Mouse (Mus musculus) testis, postnatal 14 days (tissue): ENCODE results near the gene Rcl1.

Experiments used
- DNase-seq: peaks from one replicate; pipeline ENCODE4 v3.0.0; 2021; ENCODE audit warnings: low spot score

The Rcl1 gene

GRCm38 (mm10) chr19:29151443-29151842, 50.3 kb downstream of the Rcl1 start:
- DNase-seq = no peak

DNA sequence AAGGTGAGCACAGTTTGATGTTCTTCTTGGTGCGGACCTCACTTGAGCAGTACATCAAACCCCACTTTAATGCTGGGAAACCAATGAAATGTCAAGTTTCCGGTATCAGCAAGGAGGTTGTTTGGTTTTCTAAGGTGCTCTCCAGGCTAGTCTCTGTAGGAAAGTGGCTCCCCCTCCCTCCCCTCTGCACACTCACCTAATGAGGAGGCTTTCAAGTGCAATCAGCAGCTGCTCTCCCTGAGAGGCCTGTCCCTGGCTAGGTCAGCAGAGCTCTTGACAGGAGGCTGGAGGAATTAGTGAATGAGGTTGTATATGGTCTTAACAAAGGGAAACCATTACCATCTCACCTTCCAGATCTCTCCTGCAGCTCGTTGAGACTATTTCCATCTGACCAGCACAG, 54.4 kb downstream of the Rcl1 start:
- DNase-seq = no peak

GRCm38 (mm10) chr19:29156417-29156816, 55.2 kb downstream of the Rcl1 start:
- no peak for DNase-seq

- no peak for DNase-seq
Measured at GRCm38 (mm10) chr19:29157678-29158466, 56.7 kb downstream of the Rcl1 start.

DNA sequence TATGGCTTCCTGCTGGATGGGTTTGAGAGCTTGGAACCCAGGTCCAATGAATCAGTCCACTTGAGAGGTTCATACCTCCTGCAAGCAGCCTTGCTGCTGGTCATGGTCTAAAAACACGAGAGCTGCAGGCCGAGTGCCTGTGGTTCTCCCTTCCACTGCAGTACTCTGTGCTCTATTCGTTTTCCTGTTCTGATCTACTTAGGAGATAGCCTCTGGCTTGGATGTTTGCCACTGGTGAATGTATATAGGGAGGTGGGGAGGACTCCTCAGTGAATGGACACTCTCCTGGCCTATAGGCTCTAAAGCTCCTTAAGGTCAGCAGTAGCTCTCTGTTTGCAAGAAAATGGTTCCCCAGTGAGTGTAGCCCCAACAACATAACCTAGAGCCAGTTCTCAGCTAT, 57.3 kb downstream of the Rcl1 start:
- no peak for DNase-seq

DNA sequence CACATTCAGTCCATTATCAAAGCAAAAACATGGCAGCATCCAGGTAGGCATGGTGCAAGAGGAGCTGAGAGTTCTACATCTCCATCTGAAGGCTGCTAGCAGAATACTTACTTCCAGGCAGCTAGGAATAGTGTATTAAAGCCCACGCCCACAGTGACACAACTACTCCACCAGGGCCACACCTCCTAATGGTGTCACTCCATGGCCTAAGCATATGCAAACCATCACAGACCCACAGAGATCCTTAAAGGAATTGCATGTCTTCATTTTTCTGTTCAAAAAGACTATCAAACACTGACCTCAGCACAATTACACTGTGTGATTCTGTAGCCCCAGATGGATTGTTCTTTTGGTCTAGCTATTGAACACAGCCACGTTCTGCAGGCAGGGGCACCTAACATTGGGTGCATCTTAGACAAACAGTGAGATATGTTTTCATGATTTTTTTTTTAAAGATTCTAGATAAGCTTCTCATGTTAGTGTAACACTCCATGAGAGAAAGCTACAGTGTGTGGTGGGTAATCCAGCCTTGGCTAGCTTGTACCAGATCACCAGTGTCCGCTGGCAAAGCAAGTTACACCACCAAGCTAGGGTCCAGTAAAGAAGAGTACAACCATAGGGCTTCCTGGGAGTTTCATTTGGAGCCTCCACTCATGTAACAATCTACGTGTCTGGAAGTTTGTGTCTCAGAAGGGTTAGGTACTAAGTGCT, 62.8 kb downstream of the Rcl1 start:
- DNase-seq = no peak

GRCm38 (mm10) chr19:29164528-29165166, 63.5 kb downstream of the Rcl1 start:
- no peak for DNase-seq

DNA sequence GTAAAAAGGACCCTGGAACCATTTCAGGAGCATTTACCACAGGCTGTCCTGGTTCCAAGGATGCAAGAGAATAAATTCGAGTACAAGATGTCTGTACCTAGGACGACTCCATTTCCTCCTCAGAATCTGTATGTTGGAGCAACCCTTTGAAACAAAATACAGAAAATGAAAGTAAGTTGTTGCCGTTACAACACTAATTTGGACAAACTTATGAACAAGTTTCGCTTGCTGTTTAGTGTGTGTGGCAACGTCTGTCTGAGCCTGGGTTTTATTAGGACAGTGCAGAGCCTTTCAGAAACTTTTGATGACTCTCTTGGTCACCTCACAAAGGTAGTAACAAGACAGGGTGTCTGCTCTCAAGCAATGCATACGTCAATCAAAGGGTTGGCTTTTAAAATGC, 66.8 kb downstream of the Rcl1 start:
- DNase-seq = no peak

GRCm38 (mm10) chr19:29180336-29180735, 79.2 kb downstream of the Rcl1 start:
- no peak for DNase-seq

- DNase-seq = no peak
Measured at GRCm38 (mm10) chr19:29182166-29182565, 81.0 kb downstream of the Rcl1 start.

DNA sequence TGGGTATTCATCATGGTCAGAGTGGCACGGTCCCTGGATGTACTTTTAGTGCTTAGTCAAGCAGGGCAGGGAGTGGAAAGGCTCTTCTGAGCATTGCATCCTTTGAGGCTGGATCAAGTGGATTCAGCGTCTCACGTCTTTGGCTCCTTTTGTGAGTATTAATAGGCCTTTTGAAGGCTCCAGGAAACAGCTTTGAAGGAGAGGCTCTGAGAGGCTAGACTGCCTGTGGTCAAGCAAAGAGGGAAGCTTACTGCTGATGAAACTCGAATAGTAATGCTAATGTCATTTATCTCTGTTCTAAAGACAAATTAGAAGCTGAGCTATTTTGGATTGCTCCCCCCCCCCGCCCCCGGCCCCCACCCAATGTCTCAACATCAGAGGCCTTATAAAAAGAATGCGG, 83.9 kb downstream of the Rcl1 start:
- DNase-seq = no peak

GRCm38 (mm10) chr19:29185552-29186232, 84.5 kb downstream of the Rcl1 start:
- DNase-seq = no peak

GRCm38 (mm10) chr19:29188879-29189278, 87.7 kb downstream of the Rcl1 start:
- DNase-seq = no peak
